Mouse (Mus musculus) 3134 (cell line): Measurements from ENCODE around the gene Zcchc17.

Experiments used
- DNase-seq: peaks from one replicate; pipeline ENCODE4 v3.0.0-alpha.2; 2011; ENCODE audit warnings: low spot score; ENCODE audit not compliant: insufficient read length; ENCODE audit errors: extremely low read depth

The Zcchc17 gene

GRCm38 (mm10) chr4:130319564-130319963 lies 40.2 kb downstream of the Zcchc17 start:
- no peak for DNase-seq

- DNase-seq, result no peak
These were observed 41.6 kb downstream of the Zcchc17 start for GRCm38 (mm10) chr4:130318122-130318521.

GRCm38 (mm10) chr4:130316691-130317090 lies 43.1 kb downstream of the Zcchc17 start:
- DNase-seq, result no peak

- no peak for DNase-seq
These were observed 43.8 kb downstream of the Zcchc17 start for GRCm38 (mm10) chr4:130315771-130316527.

- no peak for DNase-seq
These were observed 46.2 kb downstream of the Zcchc17 start for GRCm38 (mm10) chr4:130313552-130313951.

GRCm38 (mm10) chr4:130312526-130312925 lies 47.2 kb downstream of the Zcchc17 start:
- no peak for DNase-seq

- no peak for DNase-seq
These were observed 50.5 kb downstream of the Zcchc17 start for GRCm38 (mm10) chr4:130309254-130309653.

GRCm38 (mm10) chr4:130308231-130309081 lies 51.3 kb downstream of the Zcchc17 start, which contains the start of the genes Fabp3 and Gm10570:
TSS of gene Fabp3 (plus strand) at chr4:130308595.
TSS of gene Gm10570 (minus strand) at chr4:130308674.
- no peak for DNase-seq

- DNase-seq, result no peak
These were observed 51.9 kb downstream of the Zcchc17 start for GRCm38 (mm10) chr4:130307851-130308230.

- DNase-seq, result no peak
These were observed 52.7 kb downstream of the Zcchc17 start for GRCm38 (mm10) chr4:130306796-130307630.

GRCm38 (mm10) chr4:130304746-130305145 lies 55.0 kb downstream of the Zcchc17 start:
- no peak for DNase-seq

GRCm38 (mm10) chr4:130302285-130302870 lies 57.4 kb downstream of the Zcchc17 start:
- DNase-seq, result no peak

GRCm38 (mm10) chr4:130299629-130300018 lies 60.1 kb downstream of the Zcchc17 start:
- no peak for DNase-seq

- DNase-seq, result no peak
These were observed 60.7 kb downstream of the Zcchc17 start for GRCm38 (mm10) chr4:130298877-130299628.

- DNase-seq, result no peak
These were observed 62.6 kb downstream of the Zcchc17 start for GRCm38 (mm10) chr4:130297123-130297529.

GRCm38 (mm10) chr4:130296243-130296965 lies 63.3 kb downstream of the Zcchc17 start:
- DNase-seq, result no peak

- no peak for DNase-seq
These were observed 64.5 kb downstream of the Zcchc17 start for GRCm38 (mm10) chr4:130295047-130295745.

GRCm38 (mm10) chr4:130294513-130294912 lies 65.2 kb downstream of the Zcchc17 start:
- DNase-seq, result no peak
